Mouse (Mus musculus) kidney, postnatal 4 days (tissue): Measurements from ENCODE around the gene Alkbh1.
"Not testable (repeated sequence)": the region's sequence is repeated elsewhere in the genome, so short reads cannot be mapped to it uniquely, and the experiment has no call there.

Experiments
- DNase-seq, 2 experiments: peaks; one replicate each; pipeline ENCODE4 v3.0.0; 2021; ENCODE audit warnings: mixed read lengths in 2 of 2

Gene Alkbh1

GRCm38 (mm10) chr12:87443700-87444122 is at the start of gene Alkbh1, which contains the start of gene Slirp:
Alkbh1 (minus strand) TSS chr12:87444017.
Slirp (plus strand) TSS chr12:87443896.
- peak; percentile 93 to 95 for DNase-seq

GRCm38 (mm10) chr12:87488683-87489082 is 44.9 kb upstream of the Alkbh1 start:
- DNase-seq = not testable (repeated sequence)

- DNase-seq = not testable (repeated sequence)
Observed at GRCm38 (mm10) chr12:87482482-87482881, 38.7 kb upstream of the Alkbh1 start.

GRCm38 (mm10) chr12:87474756-87475155 is 30.9 kb upstream of the Alkbh1 start:
- no peak for DNase-seq

GRCm38 (mm10) chr12:87471964-87472786 is 28.4 kb upstream of the Alkbh1 start, which contains the start of gene Snw1:
Snw1 (minus strand) TSS chr12:87472274.
- peak; percentile 93 to 96 for DNase-seq

- no peak for DNase-seq
Observed at GRCm38 (mm10) chr12:87471421-87471963, 27.7 kb upstream of the Alkbh1 start.

GRCm38 (mm10) chr12:87470263-87471136 is 26.7 kb upstream of the Alkbh1 start:
- no peak for DNase-seq

- no peak for DNase-seq
Observed at GRCm38 (mm10) chr12:87464678-87465297, 21.0 kb upstream of the Alkbh1 start.

GRCm38 (mm10) chr12:87449456-87449855 is 5.6 kb upstream of the Alkbh1 start:
- DNase-seq = no peak

- DNase-seq = no peak
Observed at GRCm38 (mm10) chr12:87444211-87444610, 394 bp upstream of the Alkbh1 start.

GRCm38 (mm10) chr12:87443115-87443699 is 610 bp downstream of the Alkbh1 start:
- no peak for DNase-seq

- DNase-seq = peak; percentile 8 to 15
Observed at GRCm38 (mm10) chr12:87442177-87443114, 1.4 kb downstream of the Alkbh1 start.

GRCm38 (mm10) chr12:87428885-87429284 is 14.9 kb downstream of the Alkbh1 start:
- no peak for DNase-seq

GRCm38 (mm10) chr12:87428295-87428694 is 15.5 kb downstream of the Alkbh1 start:
- DNase-seq = no peak

GRCm38 (mm10) chr12:87426354-87427031 is 17.3 kb downstream of the Alkbh1 start:
- no peak for DNase-seq

GRCm38 (mm10) chr12:87424516-87424915 is 19.3 kb downstream of the Alkbh1 start:
- no peak for DNase-seq

- no peak for DNase-seq
Observed at GRCm38 (mm10) chr12:87423700-87424099, 20.1 kb downstream of the Alkbh1 start.

- DNase-seq = no peak
Observed at GRCm38 (mm10) chr12:87421708-87422507, 21.9 kb downstream of the Alkbh1 start.

GRCm38 (mm10) chr12:87419974-87420485 is 23.8 kb downstream of the Alkbh1 start:
- no peak for DNase-seq
